Mouse (Mus musculus): ENCODE results near the gene Ccl3.

DNA sequence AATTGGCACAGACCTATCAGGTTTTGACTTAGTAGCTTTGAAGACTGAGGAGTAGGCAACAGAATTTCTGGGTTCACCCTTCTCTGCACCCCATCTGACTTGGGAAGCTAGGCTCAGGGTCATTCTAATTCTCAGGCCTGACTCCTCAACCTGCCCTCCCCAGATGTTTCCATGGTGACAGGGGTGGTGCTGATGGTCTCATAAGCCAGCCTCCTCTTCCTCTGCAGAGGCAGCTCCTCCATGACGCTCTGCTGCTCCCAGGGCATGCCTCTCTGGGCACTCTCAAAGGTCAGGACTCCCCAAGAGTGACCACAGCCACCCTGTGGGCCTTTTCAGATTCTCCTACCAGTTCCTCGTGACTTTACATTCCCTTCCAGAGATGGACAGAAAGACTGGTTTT is 10.2 kb downstream of the Ccl3 start:
- TF ChIP-seq CTCF (IDR thresholded peaks at IDR 0.05; ENCODE audit: borderline replicate concordance, insufficient read depth, low read length) (no peak), POLR2A (IDR thresholded peaks at IDR 0.05; ENCODE audit: low read depth, low read length) (no peak)

Measured in embryonic fibroblast, embryonic 13.5 days (primary cell).